Mouse (Mus musculus): ENCODE results near the gene Plekhj1.
A peak's percentile ranks its signal among the peaks of the same experiment; 100 is the strongest.

Gene Plekhj1

GRCm38 (mm10) chr10:80805925-80806324 is 7.5 kb upstream of the Plekhj1 start:
- DNase-seq (ENCODE audit: low spot score in 2 of 2), result peak; percentile 46 to 77

- no peak for DNase-seq (ENCODE audit: low spot score in 2 of 2)
Measured at GRCm38 (mm10) chr10:80805322-80805721, 6.9 kb upstream of the Plekhj1 start.

GRCm38 (mm10) chr10:80804916-80805315 is 6.5 kb upstream of the Plekhj1 start, which contains the start of gene Amh:
Gene Amh (plus strand): TSS chr10:80805243.
- DNase-seq (ENCODE audit: low spot score in 2 of 2), result no peak

GRCm38 (mm10) chr10:80804340-80804739 is 5.9 kb upstream of the Plekhj1 start:
- DNase-seq (ENCODE audit: low spot score in 2 of 2), result peak in 1 of 2 experiments; percentile 3

GRCm38 (mm10) chr10:80802996-80803395 is 4.6 kb upstream of the Plekhj1 start:
- DNase-seq (ENCODE audit: low spot score in 2 of 2), result no peak

- DNase-seq (ENCODE audit: low spot score in 2 of 2), result no peak
Measured at GRCm38 (mm10) chr10:80802204-80802912, 3.9 kb upstream of the Plekhj1 start.

- DNase-seq (ENCODE audit: low spot score in 2 of 2), result no peak
Measured at GRCm38 (mm10) chr10:80799070-80799566, 692 bp upstream of the Plekhj1 start.

- DNase-seq (ENCODE audit: low spot score in 2 of 2), result peak in 1 of 2 experiments; percentile 26
Measured at GRCm38 (mm10) chr10:80797186-80798149, 958 bp downstream of the Plekhj1 start.

- no peak for DNase-seq (ENCODE audit: low spot score in 2 of 2)
Measured at GRCm38 (mm10) chr10:80796307-80796848, 2.0 kb downstream of the Plekhj1 start.

GRCm38 (mm10) chr10:80794750-80795149 is 3.7 kb downstream of the Plekhj1 start:
- DNase-seq (ENCODE audit: low spot score in 2 of 2), result no peak

GRCm38 (mm10) chr10:80793803-80794202 is 4.6 kb downstream of the Plekhj1 start:
- no peak for DNase-seq (ENCODE audit: low spot score in 2 of 2)

- no peak for DNase-seq (ENCODE audit: low spot score in 2 of 2)
Measured at GRCm38 (mm10) chr10:80793033-80793784, 5.2 kb downstream of the Plekhj1 start.

- DNase-seq (ENCODE audit: low spot score in 2 of 2), result peak; percentile 66 to 76
Measured at GRCm38 (mm10) chr10:80792175-80793032, 6.0 kb downstream of the Plekhj1 start.

GRCm38 (mm10) chr10:80791476-80792174 is 6.8 kb downstream of the Plekhj1 start:
- no peak for DNase-seq (ENCODE audit: low spot score in 2 of 2)

- DNase-seq (ENCODE audit: low spot score in 2 of 2), result no peak
Measured at GRCm38 (mm10) chr10:80790761-80791404, 7.5 kb downstream of the Plekhj1 start.

- DNase-seq (ENCODE audit: low spot score in 2 of 2), result no peak
Measured at GRCm38 (mm10) chr10:80787517-80787916, 10.9 kb downstream of the Plekhj1 start.

GRCm38 (mm10) chr10:80785963-80786362 is 12.5 kb downstream of the Plekhj1 start:
- DNase-seq (ENCODE audit: low spot score in 2 of 2), result no peak

GRCm38 (mm10) chr10:80784871-80785270 is 13.6 kb downstream of the Plekhj1 start:
- DNase-seq (ENCODE audit: low spot score in 2 of 2), result no peak

GRCm38 (mm10) chr10:80784302-80784701 is 14.1 kb downstream of the Plekhj1 start:
- no peak for DNase-seq (ENCODE audit: low spot score in 2 of 2)

All from thymus, postnatal 10 days (tissue).